Mouse (Mus musculus): ENCODE data around the gene Calcoco1.

The Calcoco1 gene

DNA sequence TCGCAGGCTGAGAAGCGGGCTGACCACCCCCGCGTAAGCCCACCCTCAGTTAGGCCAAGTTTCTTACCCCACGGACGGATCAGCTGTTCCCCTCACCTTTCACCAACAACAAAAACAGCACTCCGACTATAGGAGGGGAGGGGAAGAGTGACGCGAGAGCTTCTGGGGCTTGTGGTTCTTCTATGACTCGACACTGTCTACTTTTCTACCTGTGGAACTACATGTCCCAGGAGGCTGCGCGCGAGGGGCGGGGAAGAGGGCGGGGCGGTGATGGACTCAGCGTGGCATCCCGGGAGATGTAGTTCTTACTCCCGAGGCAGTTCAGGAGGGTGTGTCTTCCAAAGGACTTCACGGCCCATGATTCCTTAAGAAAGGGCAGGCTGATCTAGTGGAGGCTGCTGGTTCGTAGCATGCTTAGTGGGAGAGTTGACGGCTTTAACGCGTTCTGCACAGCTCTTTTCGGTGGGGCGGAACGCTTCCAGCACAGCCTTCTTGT is at the start of gene Calcoco1:
Calcoco1 (minus strand) TSS at position 199 of the 496 bp plus-strand sequence.
- ChIA-PET POLR2A (interaction anchor here (0.5 to 3.0 kb wide), 50 partner anchors 9 to 1258 kb away, joined by 3 to 23 read pairs (median 4); partner anchors contain the start of genes Atp5g2 (in 2 of the 4), Cbx5 (in 1 of the 4), Espl1 (in 1 of the 4) and Hnrnpa1 (in 1 of the 4)), CTCF (interaction anchor here (0.6 to 3.3 kb wide), 33 partner anchors 12 to 621 kb away, joined by 3 to 22 read pairs (median 4); partner anchors contain the start of gene Hoxc10 (in 1 of the 4))

- POLR2A ChIA-PET: interaction anchor here in 3 of 4 experiments (0.6 to 2.6 kb wide), 7 partner anchors 10 to 368 kb away, joined by 3 to 5 read pairs (median 3); no protein-coding TSS in a partner anchor
- CTCF ChIA-PET: interaction anchor here in 3 of 4 experiments (0.6 to 2.5 kb wide), 6 partner anchors 9 to 1234 kb away, joined by 3 to 10 read pairs (median 5); no protein-coding TSS in a partner anchor
Observed at GRCm38 (mm10) chr15:102770866-102771265, 48.9 kb upstream of the Calcoco1 start.

DNA sequence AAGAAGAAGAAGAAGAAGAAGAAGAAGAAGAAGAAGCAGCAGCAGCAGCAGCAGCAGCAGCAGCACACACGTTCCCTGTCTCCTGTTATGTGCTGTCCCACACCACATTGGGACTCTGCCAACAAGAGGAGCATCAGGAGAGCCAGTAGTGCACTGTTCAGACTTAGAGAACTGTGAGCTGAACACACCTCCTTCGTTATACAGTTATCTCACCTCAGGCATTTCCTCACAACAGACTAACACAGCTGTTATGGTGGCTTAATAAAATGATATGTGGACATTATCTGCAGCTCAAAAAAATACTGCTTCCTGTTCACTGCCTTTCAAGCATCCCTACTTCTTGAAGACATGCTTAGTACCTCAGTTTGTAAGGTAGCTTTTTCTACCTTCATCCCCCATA is 43.2 kb upstream of the Calcoco1 start:
- POLR2A ChIA-PET: interaction anchor here in 1 of 4 experiments (0.7 to 0.9 kb wide), 2 partner anchors 93 to 159 kb away, joined by 3 read pairs; partner anchors contain the start of gene Atp5g2
- CTCF ChIA-PET: interaction anchor here in 1 of 4 experiments (0.6 to 1.1 kb wide), 2 partner anchors 186 to 412 kb away, joined by 4 to 5 read pairs; no protein-coding TSS in a partner anchor

- ChIA-PET CTCF (interaction anchor here (0.5 to 1.9 kb wide), 55 partner anchors 9 to 773 kb away, joined by 3 to 21 read pairs (median 4); partner anchors contain the start of genes Hoxc10 (in 2 of the 4), Hoxc5 (in 1 of the 4) and Hoxc8 (in 1 of the 4)), POLR2A (interaction anchor here in 3 of 4 experiments (0.6 to 1.2 kb wide), 9 partner anchors 9 to 228 kb away, joined by 3 to 5 read pairs (median 3); partner anchors contain the start of genes Atp5g2 (in 1 of the 3), Hoxc10 (in 1 of the 3), Hoxc5 (in 1 of the 3) and Hoxc8 (in 1 of the 3))
Observed at GRCm38 (mm10) chr15:102761745-102762378, 39.9 kb upstream of the Calcoco1 start.

DNA sequence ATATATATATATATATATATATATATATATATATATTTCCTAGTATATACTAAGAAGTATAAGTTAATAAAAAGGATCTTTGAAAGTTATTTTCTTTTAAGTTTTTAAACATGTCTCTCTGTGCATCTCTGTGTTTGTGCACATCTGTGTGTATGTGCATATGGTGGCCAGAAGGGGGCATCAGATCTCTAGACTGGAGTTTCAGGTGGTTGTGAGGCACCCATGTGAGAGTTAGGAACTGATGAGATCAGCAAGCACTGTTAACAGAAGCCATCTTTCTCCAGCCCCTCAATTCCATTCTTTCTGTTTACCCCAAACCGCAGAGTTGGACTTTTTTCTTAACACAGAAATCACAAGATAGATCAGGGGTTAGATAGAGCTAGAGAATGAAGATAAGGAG is 35.7 kb upstream of the Calcoco1 start:
- ChIA-PET POLR2A (no interaction called here), CTCF (interaction anchor here in 1 of 4 experiments (0.7 kb wide), 1 partner anchor 225 kb away, joined by 3 read pairs; no protein-coding TSS in a partner anchor)

DNA sequence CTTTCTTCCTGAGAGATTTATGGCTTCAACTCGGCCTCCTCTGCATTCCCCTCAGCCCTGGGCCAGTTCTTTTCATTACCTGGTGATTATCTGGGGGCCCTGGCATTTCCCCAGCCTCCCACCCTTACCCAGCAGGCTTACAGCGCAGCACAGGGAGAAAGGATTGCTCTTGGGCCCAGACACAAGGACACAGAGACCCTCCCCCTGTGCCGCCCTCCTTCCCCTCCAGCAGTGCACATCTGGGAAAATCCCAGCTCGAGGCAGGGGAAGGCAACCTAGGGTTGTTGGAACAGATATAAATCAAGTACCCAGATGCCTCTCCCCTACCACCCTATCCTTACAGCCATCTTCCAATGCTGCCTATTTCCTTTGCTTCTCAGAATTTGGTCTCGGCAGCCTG is 33.1 kb upstream of the Calcoco1 start:
- POLR2A ChIA-PET: interaction anchor here in 2 of 4 experiments (0.8 to 1.0 kb wide), 3 partner anchors 8 to 64 kb away, joined by 3 to 4 read pairs (median 3); no protein-coding TSS in a partner anchor
- CTCF ChIA-PET: interaction anchor here in 3 of 4 experiments (0.6 to 1.8 kb wide), 13 partner anchors 8 to 236 kb away, joined by 3 to 10 read pairs (median 3); partner anchors contain the start of genes Atp5g2 (in 1 of the 3), Calcoco1 (in 1 of the 3) and Hoxc8 (in 1 of the 3)

DNA sequence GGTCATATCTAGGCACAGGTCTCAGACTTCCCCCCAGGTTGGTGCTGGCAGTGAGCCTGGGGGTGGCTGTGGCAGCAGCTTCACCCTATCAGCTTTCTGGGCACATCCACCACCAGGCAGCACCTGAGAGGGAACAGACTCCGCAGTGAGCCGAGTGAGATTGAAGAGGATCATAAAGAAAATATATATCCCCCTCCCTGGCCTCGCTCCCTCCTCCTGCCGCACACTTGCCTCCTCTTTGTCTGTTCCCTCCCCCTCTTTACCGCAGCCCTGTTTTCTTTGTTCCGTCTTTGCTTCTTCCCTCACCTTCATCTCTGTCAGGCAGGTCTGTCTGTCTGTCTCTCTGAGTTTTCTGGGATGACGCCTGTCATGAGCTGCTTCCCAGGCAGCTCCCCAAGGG is 32.4 kb upstream of the Calcoco1 start:
- POLR2A ChIA-PET: no interaction called here

DNA sequence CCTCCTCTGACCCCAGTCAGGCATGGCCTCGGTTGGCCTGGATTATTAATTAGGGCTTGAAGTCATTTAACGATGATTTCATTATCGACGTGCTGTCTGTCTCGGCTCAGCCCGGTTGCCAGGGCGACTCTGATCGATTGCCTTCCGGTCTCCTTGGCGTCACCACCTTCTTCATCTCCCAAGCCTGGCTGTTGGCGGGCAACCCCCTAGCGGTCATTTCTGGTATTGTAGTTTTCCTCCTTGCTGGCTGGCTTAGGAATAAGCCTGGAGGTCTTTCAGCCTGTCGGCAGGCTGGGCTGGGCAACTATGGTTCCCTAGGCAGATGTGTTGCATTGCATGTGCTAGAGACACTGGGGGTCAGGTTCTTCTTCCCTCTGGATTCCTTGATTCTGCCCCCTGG is 31.2 kb upstream of the Calcoco1 start:
- ChIA-PET CTCF (interaction anchor here (0.6 to 2.1 kb wide), 8 partner anchors 9 to 430 kb away, joined by 3 to 8 read pairs (median 3); no protein-coding TSS in a partner anchor), POLR2A (no interaction called here)

More for the DNA sequence above, 32.4 kb upstream of the Calcoco1 start:
- CTCF ChIA-PET: interaction anchor here in 1 of 4 experiments (0.9 to 1.7 kb wide), 5 partner anchors 12 to 83 kb away, joined by 3 to 8 read pairs (median 3); partner anchors contain the start of gene Calcoco1

DNA sequence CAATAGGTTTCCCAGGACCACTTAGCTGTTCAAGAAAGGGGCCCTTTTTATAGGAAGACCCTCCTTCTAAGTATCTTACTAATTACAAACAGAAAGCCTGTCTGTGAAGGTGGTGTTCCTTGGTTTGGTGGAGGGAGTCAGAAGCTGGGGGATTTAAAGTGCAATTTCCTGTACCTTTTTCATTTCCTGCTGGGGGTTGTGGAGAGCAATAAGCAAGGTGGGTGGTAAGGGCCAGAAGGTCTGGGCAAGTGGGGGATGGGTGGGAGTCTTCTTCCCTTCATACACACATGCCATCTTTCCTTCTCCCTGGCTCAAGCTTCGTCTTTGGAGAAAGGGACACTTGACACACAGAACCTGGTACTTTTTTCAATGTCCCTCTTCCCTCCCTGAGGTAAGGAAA is 30.2 kb upstream of the Calcoco1 start:
- CTCF ChIA-PET: interaction anchor here in 3 of 4 experiments (0.5 to 2.1 kb wide), 7 partner anchors 9 to 563 kb away, joined by 3 to 8 read pairs (median 3); no protein-coding TSS in a partner anchor
- POLR2A ChIA-PET: interaction anchor here in 2 of 4 experiments (0.6 to 1.4 kb wide), 3 partner anchors 9 to 163 kb away, joined by 3 read pairs; partner anchors contain the start of gene Calcoco1 (in 1 of the 2)

GRCm38 (mm10) chr15:102750241-102750640 is 28.3 kb upstream of the Calcoco1 start:
- ChIA-PET POLR2A (interaction anchor here in 1 of 4 experiments (0.5 to 0.8 kb wide), 2 partner anchors 82 to 870 kb away, joined by 3 to 4 read pairs; no protein-coding TSS in a partner anchor), CTCF (interaction anchor here in 2 of 4 experiments (0.7 to 1.0 kb wide), 2 partner anchors 67 to 221 kb away, joined by 3 read pairs; no protein-coding TSS in a partner anchor)

GRCm38 (mm10) chr15:102749103-102749502 is 27.1 kb upstream of the Calcoco1 start:
- CTCF ChIA-PET: no interaction called here
- POLR2A ChIA-PET: no interaction called here

GRCm38 (mm10) chr15:102747853-102748252 is 25.9 kb upstream of the Calcoco1 start:
- POLR2A ChIA-PET: interaction anchor here in 3 of 4 experiments (0.7 to 2.0 kb wide), 12 partner anchors 12 to 293 kb away, joined by 3 to 7 read pairs (median 3); partner anchors contain the start of genes Atp5g2 (in 1 of the 3) and Hoxc13 (in 1 of the 3)
- CTCF ChIA-PET: interaction anchor here in 2 of 4 experiments (1.2 to 2.1 kb wide), 2 partner anchors 8 to 55 kb away, joined by 3 to 8 read pairs; no protein-coding TSS in a partner anchor

DNA sequence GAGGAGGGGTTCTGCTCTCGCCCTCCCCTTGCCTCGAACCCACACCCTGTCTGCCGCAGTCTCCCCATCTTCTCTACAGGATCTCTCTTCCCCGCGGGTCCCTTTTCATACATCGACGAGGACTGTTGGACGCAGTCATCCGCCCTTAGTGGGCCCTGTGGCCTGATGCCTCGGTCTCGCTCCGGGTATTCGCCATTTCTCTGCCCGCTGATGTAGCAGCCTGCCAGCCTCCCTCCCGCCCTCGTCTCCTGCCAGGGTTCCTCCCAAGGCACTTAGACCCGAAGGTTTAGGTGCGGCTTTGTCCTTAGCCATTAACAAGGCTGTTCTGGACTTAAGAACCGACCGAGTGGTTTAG is 25.3 kb upstream of the Calcoco1 start:
- POLR2A ChIA-PET: interaction anchor here in 3 of 4 experiments (0.6 to 2.1 kb wide), 27 partner anchors 8 to 468 kb away, joined by 3 to 7 read pairs (median 3); partner anchors contain the start of genes Calcoco1 (in 2 of the 3), Atp5g2 (in 1 of the 3), Hoxc12 (in 1 of the 3) and Hoxc13 (in 1 of the 3)

GRCm38 (mm10) chr15:102746488-102747285 is 24.7 kb upstream of the Calcoco1 start:
- POLR2A ChIA-PET: interaction anchor here in 3 of 4 experiments (0.6 to 2.1 kb wide), 29 partner anchors 8 to 468 kb away, joined by 3 to 7 read pairs (median 3); partner anchors contain the start of genes Atp5g2 (in 2 of the 3), Calcoco1 (in 2 of the 3), Hoxc12 (in 1 of the 3) and Hoxc13 (in 1 of the 3)
- CTCF ChIA-PET: interaction anchor here (0.5 to 2.2 kb wide), 21 partner anchors 9 to 568 kb away, joined by 3 to 10 read pairs (median 5); no protein-coding TSS in a partner anchor

More for the DNA sequence above, 25.3 kb upstream of the Calcoco1 start:
- CTCF ChIA-PET: interaction anchor here in 3 of 4 experiments (0.6 to 2.2 kb wide), 16 partner anchors 9 to 568 kb away, joined by 3 to 10 read pairs (median 6); no protein-coding TSS in a partner anchor

DNA sequence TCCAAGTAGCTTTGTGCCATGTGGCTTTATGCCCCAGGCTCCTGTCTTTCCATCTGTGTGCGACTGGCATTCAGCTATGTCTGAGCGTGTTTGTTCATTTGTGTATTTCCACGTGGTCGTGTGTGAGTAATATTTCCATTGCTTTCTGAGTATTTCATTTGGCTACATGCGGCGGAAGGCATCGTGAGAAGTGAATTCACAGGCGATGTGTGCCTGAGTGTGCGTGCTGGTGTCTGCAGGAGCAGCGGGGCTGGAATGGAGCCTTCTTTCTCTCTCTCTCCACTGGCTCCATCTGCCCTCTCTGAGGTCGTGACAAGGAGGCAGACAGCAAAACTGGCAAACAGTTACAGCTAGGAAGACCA is 24.1 kb upstream of the Calcoco1 start:
- POLR2A ChIA-PET: interaction anchor here in 2 of 4 experiments (0.8 to 2.1 kb wide), 15 partner anchors 9 to 288 kb away, joined by 3 to 7 read pairs (median 4); partner anchors contain the start of genes Atp5g2 (in 2 of the 2) and Calcoco1 (in 2 of the 2)
- CTCF ChIA-PET: interaction anchor here (0.5 to 2.2 kb wide), 17 partner anchors 8 to 535 kb away, joined by 3 to 10 read pairs (median 5); no protein-coding TSS in a partner anchor

- ChIA-PET POLR2A (interaction anchor here in 2 of 4 experiments (0.8 to 2.1 kb wide), 9 partner anchors 8 to 289 kb away, joined by 3 to 6 read pairs (median 3); partner anchors contain the start of gene Atp5g2 (in 1 of the 2)), CTCF (interaction anchor here in 3 of 4 experiments (0.5 to 4.8 kb wide), 7 partner anchors 8 to 329 kb away, joined by 3 to 51 read pairs (median 7); no protein-coding TSS in a partner anchor)
Observed at GRCm38 (mm10) chr15:102745387-102745786, 23.4 kb upstream of the Calcoco1 start.

GRCm38 (mm10) chr15:102744831-102745230 is 22.9 kb upstream of the Calcoco1 start:
- CTCF ChIA-PET: interaction anchor here in 2 of 4 experiments (0.6 to 4.8 kb wide), 4 partner anchors 8 to 205 kb away, joined by 3 to 51 read pairs (median 4); no protein-coding TSS in a partner anchor
- POLR2A ChIA-PET: interaction anchor here in 2 of 4 experiments (0.6 to 1.3 kb wide), 3 partner anchors 9 to 289 kb away, joined by 3 to 4 read pairs (median 3); no protein-coding TSS in a partner anchor

Data from embryonic stem cell, embryonic (primary cell).